8 mouse cellular contexts compared by ENCODE assay signal in genomic region chr13:32338513-32339365, GRCm38 (mm10). TPM values are rescaled to one million over a fixed set of nuclear protein-coding genes. Genes with fewer than 3 reads are reported as not detected.
A peak's percentile ranks its signal among the peaks of the same experiment; 100 is the strongest.
DNase-seq lines count a peak whose midpoint lies in the region; ATAC-seq and TF ChIP-seq lines count a peak whose summit lies in the region.

Gene Gmds, minus strand, starts transcription at chr13:32338740.

- H3K27ac ChIP-seq in ES-Bruce4 (ENCODE audit: insufficient read depth, low read length), result no peak within 1 kb of the TSS
- no peak within 1 kb of the TSS; the same call in 1 of the 2 replicates for H3K27ac ChIP-seq in forebrain, embryonic 14.5 days (ENCODE audit: low read depth, low read length)
- peak within 1 kb of the TSS; percentile 79 for H3K27ac ChIP-seq in neural tube, embryonic 15.5 days (replicated peaks)

- H3K4me2 ChIP-seq in forebrain, embryonic 14.5 days (ENCODE audit: low read length), result peak within 1 kb of the TSS; percentile 82
- H3K4me2 ChIP-seq in neural tube, embryonic 15.5 days, result peak within 1 kb of the TSS; percentile 89

- H3K9ac ChIP-seq in ES-Bruce4 (ENCODE audit: low read depth, poor library complexity, severe bottlenecking), result peak within 1 kb of the TSS; percentile 54
- peak within 1 kb of the TSS; percentile 83 for H3K9ac ChIP-seq in forebrain, embryonic 14.5 days (ENCODE audit: low read length)
- peak within 1 kb of the TSS; percentile 89 for H3K9ac ChIP-seq in neural tube, embryonic 15.5 days (replicated peaks)

- H3K4me1 ChIP-seq in ES-Bruce4 (ENCODE audit: control insufficient read depth, insufficient read depth, low read length), result no peaks in the 10 kb centered on the region
- no peaks in the 10 kb centered on the region for H3K4me1 ChIP-seq in forebrain, embryonic 14.5 days (ENCODE audit: control insufficient read depth, insufficient read depth, low read length)
- H3K4me1 ChIP-seq in neural tube, embryonic 15.5 days, result peaks cover 13% of the 10 kb centered on the region

- H3K9me3 ChIP-seq in ES-Bruce4 (replicated peaks; ENCODE audit: control insufficient read depth, insufficient read depth, low read length, poor library complexity, severe bottlenecking), result no peaks in the 10 kb centered on the region
- H3K9me3 ChIP-seq in forebrain, embryonic 14.5 days (replicated peaks; ENCODE audit: control insufficient read depth, low read length), result no peaks in the 10 kb centered on the region
- no peaks in the 10 kb centered on the region for H3K9me3 ChIP-seq in neural tube, embryonic 15.5 days (replicated peaks)

- peak within 1 kb of the TSS; percentile 84 for H3K4me3 ChIP-seq in ES-Bruce4 (ENCODE audit: low read depth, low read length)
- peak within 1 kb of the TSS; percentile 79 for H3K4me3 ChIP-seq in forebrain, embryonic 14.5 days (ENCODE audit: low read depth, low read length)
- peak within 1 kb of the TSS; percentile 91 for H3K4me3 ChIP-seq in neural tube, embryonic 15.5 days (replicated peaks)

- ATAC-seq in cerebellum, adult (ENCODE audit: insufficient number of reproducible peaks, low FRiP score, low TSS enrichment), result peak; percentile 96
- peak; percentile 99 for ATAC-seq in forebrain, embryonic 14.5 days
- ATAC-seq in neural tube, embryonic 15.5 days (ENCODE audit: low FRiP score), result peak; percentile 100

- no peaks in the 10 kb centered on the region for H3K27me3 ChIP-seq in ES-Bruce4 (ENCODE audit: control insufficient read depth, insufficient read depth, low read length, poor library complexity, severe bottlenecking)
- H3K27me3 ChIP-seq in forebrain, embryonic 14.5 days (replicated peaks; ENCODE audit: control insufficient read depth, insufficient read depth, low read length), result no peaks in the 10 kb centered on the region
- H3K27me3 ChIP-seq in neural tube, embryonic 15.5 days (replicated peaks), result no peaks in the 10 kb centered on the region

- peak; percentile 82 for TF ChIP-seq POLR2A in ES-Bruce4 (IDR thresholded peaks at IDR 0.05; ENCODE audit: insufficient read depth, low read length)

- DNase-seq in forebrain, embryonic 14.5 days (ENCODE audit: low spot score), result peak; percentile 96
- DNase-seq in heart, postnatal 14 days, result peak; percentile 97 to 98
- peak; percentile 93 for DNase-seq in layer of hippocampus, adult 11-12 months (ENCODE audit: low spot score)
- peak; percentile 95 for DNase-seq in lung, adult 18-20 months
- DNase-seq in testis, postnatal 14 days (ENCODE audit: low spot score), result peak; percentile 94

- TF ChIP-seq EP300 in ES-Bruce4 (IDR thresholded peaks at IDR 0.05; ENCODE audit: insufficient read depth, low read depth, low read length), result no peak

- TF ChIP-seq CTCF in ES-Bruce4 (IDR thresholded peaks at IDR 0.05; ENCODE audit: low read depth, low read length), result no peak

- no peaks in the 10 kb centered on the region for H3K36me3 ChIP-seq in ES-Bruce4 (ENCODE audit: control insufficient read depth, insufficient read depth, low read length, poor library complexity, severe bottlenecking)
- no peaks in the 10 kb centered on the region for H3K36me3 ChIP-seq in forebrain, embryonic 14.5 days (ENCODE audit: control insufficient read depth, insufficient read depth, low read length)
- H3K36me3 ChIP-seq in neural tube, embryonic 15.5 days, result peaks cover 2% of the 10 kb centered on the region; the same call in 1 of the 2 replicates

- 3% methylated on average over 52 of the region's 55 CpGs for WGBS in forebrain, embryonic 14.5 days
- 3% methylated on average over 55 of the region's 55 CpGs for WGBS in neural tube, embryonic 15.5 days

- intact Hi-C loops in heart, postnatal 14 days (cut with DNase I), result no loop called here

RNA-seq across cellular contexts. Expression of gene Gmds, which starts in this region (rescaled TPM):
- polyA plus RNA-seq in ES-Bruce4 (2011; ENCODE audit: insufficient read depth, insufficient read length, low read depth, missing spikeins), result 10.6 and 12.5 TPM in 2 replicates
- polyA plus RNA-seq in forebrain, embryonic 14.5 days (2014; fragmentation: Nextera tagmentation; extraction: Ambion mirVana), result 31.1 and 34.5 TPM in 2 replicates
- 1 to 10 TPM; 6.3 to 6.6 TPM for total RNA-seq in heart, postnatal 14 days (2021)
- polyA plus RNA-seq in neural tube, embryonic 15.5 days (2015; fragmentation: Nextera tagmentation; extraction: Ambion mirVana), result 39.3 and 46.0 TPM in 2 replicates
